Mouse (Mus musculus) erythroblast, adult 5-6 weeks (primary cell): Measurements from ENCODE around the gene Med12l. TPM values are rescaled to one million over a fixed set of nuclear protein-coding genes. Genes with fewer than 3 reads are reported as not detected.

Source experiments
- ATAC-seq: replicated peaks from 2 replicates; pipeline ENCODE4 v1.8.0; 2016; ENCODE audit warnings: moderate number of reproducible peaks, mild to moderate bottlenecking, moderate TSS enrichment, inconsistent platforms; ENCODE audit not compliant: poor library complexity, low FRiP score, severe bottlenecking
- total RNA-seq, 2 experiments: library from RNA; stranded (forward) in 1 of 2; stranded (reverse) in 1 of 2; fragments of 150-400 nt in 1 of 2; fragments of 200-764, 138-1000 nt in 1 of 2; gene quantifications; 2 replicates each; pipeline versions ENCODE4 v1.2.3 to v1.2.4; 2015 to 2017; ENCODE audit warnings: low replicate concordance in 2 of 2

Gene Med12l
- total RNA-seq (2015; ENCODE audit: low replicate concordance): 0.38 and 2.1 TPM in 2 replicates
- total RNA-seq (2017; ENCODE audit: low replicate concordance): 0.28 and 0.34 TPM in 2 replicates

DNA sequence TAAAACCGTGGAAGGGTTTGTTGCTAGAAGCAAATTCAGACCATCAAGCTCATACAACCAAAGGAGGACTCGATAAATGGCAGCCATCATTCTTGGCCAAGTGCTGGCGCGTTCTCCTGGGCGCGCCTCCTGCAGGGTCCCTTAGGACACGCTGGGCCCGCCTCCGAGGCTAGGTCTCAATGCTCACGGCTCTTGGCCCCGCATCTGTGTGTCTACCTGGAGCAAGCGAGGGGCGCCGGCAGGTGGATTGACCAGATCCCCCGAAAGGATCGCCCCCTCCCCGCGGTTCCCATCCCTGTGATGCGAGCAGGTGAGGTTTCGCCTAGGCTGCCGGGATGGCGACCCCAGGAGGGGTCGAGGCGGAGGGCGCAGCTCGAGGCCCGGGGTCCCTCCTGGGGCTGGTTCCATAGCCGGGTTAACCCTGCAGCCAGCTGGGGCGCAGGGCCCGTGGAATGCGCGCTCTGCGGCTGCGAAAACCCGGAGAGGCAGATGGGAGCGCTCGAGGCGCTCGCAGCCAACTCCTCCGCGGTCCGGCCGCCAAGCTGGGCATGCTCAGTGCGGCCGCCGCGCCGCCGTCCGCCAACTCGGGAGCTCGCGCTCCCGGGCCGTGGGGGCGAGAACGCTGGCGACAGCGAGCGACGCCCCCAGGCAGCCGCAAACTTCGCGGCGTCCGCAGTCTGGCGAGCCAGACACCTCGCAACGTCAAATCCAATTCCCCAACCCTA lies at the start of gene Med12l:
Gene Med12l, plus strand, starts transcription at position 555 of the 725 bp plus-strand sequence.
- no peak for ATAC-seq

DNA sequence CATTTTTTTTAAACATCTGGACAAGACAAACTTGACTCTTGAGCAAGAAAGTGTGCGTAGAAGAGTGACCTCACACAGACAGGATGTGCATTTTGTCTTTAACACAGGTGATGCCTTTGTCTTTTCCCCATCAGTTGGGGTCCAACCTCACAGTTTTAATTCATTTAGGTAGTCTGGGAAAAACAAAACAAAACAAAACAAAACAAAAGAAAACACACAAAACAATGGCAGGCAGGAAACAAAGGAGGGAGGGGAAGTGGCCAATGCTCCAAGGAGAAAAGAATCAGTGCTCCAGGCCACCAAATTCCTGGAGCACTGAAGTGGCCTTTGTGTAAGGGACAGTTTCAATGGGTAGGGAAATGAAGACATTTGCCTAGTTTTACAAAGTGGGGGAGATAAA lies 44.5 kb upstream of the Med12l start:
- no peak for ATAC-seq

DNA sequence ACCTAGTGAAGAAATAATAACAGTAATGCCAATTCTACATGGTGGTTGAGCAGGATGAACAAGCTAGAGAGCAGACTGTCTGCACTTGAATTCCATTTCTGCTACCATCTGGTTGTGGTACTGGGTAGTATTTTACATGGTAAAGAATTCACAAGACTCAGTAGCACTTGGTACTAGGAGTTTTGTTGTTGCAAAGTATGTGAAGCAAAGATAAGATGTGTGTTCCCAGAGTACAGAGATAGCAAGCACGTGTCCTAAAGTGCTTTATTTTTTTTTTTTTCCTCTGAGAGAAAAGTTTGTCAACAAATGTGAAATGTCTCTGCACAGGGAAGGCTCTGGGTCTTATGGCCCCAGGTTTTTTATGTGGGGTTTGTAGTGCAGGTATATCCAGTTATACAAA lies 28.2 kb upstream of the Med12l start:
- no peak for ATAC-seq

DNA sequence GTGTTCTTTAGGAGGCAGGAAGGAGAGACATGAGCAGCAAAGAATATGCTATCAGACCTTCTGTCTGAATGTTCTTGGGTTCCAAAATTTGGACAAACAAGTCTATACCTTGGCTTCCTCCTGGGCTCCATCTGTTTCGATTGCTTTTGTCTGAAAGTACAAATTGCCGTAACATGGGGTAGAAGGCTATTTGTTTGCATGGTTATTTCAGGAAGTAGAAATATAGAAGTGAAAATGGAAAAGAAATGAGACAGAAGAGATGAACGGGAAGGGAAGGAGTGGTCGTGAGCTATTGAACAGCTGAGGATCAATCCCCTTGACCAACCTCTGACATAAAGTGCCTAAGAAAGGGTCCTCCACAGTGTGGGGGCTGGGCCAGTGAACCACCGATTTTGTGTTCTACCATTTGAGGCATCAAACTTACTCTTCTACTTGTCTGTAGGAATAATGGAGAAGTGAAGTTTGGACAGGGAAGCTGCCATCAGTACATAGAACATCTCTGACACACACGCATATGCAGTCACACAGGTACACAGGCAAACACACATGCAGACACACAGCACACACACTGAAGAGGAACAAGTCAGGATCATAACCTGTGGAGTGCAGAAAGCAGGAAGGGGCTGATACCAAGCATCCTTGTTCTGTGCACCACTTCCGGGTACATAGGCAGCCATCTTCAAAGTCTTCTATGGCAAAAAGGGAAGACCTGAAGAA lies 27.6 kb upstream of the Med12l start:
- ATAC-seq: no peak

- no peak for ATAC-seq
These were observed 25.0 kb upstream of the Med12l start for GRCm38 (mm10) chr3:58980579-58980978.

DNA sequence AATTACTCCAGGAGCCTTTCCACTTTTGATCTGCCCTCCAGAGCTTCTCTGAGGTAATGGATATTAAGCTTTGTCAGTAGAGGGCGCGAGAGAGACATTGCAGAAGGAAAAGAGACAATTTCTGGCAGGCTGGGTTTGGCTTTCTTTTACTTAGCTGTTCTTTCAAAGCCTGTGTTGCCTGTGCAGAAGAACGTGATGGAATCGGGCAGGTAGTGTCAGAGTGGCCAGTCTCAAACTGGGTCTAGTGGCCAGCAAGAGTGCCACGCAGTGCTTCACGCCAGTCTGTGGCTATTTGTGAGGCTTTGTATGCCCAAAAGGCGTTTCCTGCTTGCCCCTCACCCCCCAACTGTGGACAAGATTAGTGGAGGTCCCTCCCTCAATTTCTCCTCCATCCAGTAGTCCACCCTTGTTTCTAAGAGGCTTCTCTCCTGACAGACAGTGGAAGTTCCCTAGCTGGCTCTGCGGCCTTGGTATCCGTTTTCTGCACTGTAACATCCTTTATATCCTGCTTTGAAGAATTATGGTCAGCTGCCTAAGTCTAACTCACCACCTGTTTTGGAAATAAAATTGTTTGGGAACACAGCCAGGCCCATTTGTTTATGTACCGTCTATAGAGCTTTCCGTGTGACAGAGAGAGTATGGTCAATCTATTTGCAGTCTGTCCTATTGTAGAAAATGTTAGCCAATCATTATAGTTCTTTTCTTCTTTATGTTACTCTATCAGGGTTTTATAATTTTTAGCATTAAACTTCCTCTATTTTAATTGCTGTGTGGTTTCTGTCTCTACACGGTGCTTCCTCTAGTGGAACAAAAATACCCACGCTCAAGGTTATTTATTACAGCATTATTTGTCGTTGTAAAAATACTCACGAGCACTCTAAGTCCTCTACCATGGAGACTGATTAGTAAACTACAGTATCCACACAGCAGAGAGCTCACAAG lies 22.5 kb upstream of the Med12l start:
- ATAC-seq: no peak

GRCm38 (mm10) chr3:58983838-58984598 lies 21.6 kb upstream of the Med12l start:
- ATAC-seq: no peak

GRCm38 (mm10) chr3:58985816-58986215 lies 19.8 kb upstream of the Med12l start:
- no peak for ATAC-seq

- ATAC-seq: no peak
These were observed 16.3 kb upstream of the Med12l start for GRCm38 (mm10) chr3:58989374-58989773.

GRCm38 (mm10) chr3:58990556-58990955 lies 15.1 kb upstream of the Med12l start:
- ATAC-seq: no peak

GRCm38 (mm10) chr3:58992122-58992521 lies 13.5 kb upstream of the Med12l start:
- no peak for ATAC-seq

GRCm38 (mm10) chr3:58993619-58994018 lies 12.0 kb upstream of the Med12l start:
- ATAC-seq: no peak

- no peak for ATAC-seq
These were observed 1.9 kb upstream of the Med12l start for GRCm38 (mm10) chr3:59003756-59004155.

GRCm38 (mm10) chr3:59005996-59006730 lies 538 bp downstream of the Med12l start:
- ATAC-seq: no peak

GRCm38 (mm10) chr3:59006731-59007441 lies 1.3 kb downstream of the Med12l start:
- ATAC-seq: no peak

DNA sequence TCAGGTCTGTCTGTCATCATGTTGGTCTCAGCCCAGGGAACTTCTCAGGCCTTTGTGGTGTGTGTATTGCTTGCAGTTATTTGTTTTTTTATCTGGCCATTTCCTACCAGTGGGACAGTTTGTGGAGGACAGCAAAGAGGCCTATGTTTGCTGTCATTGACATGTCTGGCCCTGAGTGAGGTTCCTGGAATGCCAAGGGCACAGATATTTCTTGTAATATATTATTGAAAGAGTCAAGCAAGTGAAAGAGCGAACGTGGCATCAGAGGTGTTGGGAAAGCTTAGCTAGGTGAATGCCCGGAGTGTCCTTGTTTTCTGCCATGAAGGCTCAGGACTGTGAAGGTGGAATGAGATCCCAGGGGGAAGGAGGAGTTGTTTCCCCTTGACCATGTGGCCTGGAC lies 4.7 kb downstream of the Med12l start:
- ATAC-seq: no peak

- no peak for ATAC-seq
These were observed 10.2 kb downstream of the Med12l start for GRCm38 (mm10) chr3:59015698-59016412.

- ATAC-seq: no peak
These were observed 10.9 kb downstream of the Med12l start for GRCm38 (mm10) chr3:59016501-59016900.
